Mouse (Mus musculus): ENCODE measurements around the gene Raph1.

Raph1 gene

DNA sequence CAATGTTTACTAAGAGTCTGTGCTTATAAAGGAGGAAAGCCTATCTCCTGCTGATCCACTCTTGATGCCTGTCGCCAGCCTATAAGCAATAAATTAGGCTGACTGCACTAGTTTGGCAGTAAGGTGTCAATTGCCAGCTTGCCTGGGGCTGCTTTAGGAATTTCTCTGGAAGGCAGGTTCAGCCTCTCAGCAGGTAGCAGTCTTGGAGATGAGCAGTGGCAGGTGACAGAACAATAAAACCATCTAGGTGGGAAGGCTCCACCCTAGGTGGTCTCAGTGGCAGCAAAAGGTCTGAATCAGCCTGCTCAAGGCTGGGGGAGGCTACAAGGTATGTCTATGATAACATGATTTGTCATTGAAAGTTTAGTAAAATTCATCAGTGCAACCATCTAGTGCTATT lies 134.4 kb downstream of the Raph1 start:
- no peak for DNase-seq (ENCODE audit: low spot score in 2 of 2)

Measured in urinary bladder, postnatal 4 days (tissue).